Mouse (Mus musculus) c-Kit-positive CD71-positive TER-119-negative erythroid progenitor cells, embryonic 14.5 days (primary cell): Measurements from ENCODE around the gene Usp44.
"Not testable (repeated sequence)": the region's sequence is repeated elsewhere in the genome, so short reads cannot be mapped to it uniquely, and the experiment has no call there.

Source experiments
- DNase-seq: peaks from one replicate; pipeline ENCODE4 v3.0.0-alpha.2; 2013; ENCODE audit warnings: low read depth

Usp44 gene

GRCm38 (mm10) chr10:93830931-93831729 is at the start of gene Usp44:
TSS of gene Usp44 (plus strand) at chr10:93831555.
- no peak for DNase-seq

GRCm38 (mm10) chr10:93783216-93784013 is 47.9 kb upstream of the Usp44 start:
- no peak for DNase-seq

GRCm38 (mm10) chr10:93799711-93800362 is 31.5 kb upstream of the Usp44 start:
- no peak for DNase-seq

GRCm38 (mm10) chr10:93800363-93800722 is 31.0 kb upstream of the Usp44 start:
- no peak for DNase-seq

GRCm38 (mm10) chr10:93800895-93801294 is 30.5 kb upstream of the Usp44 start:
- DNase-seq: no peak

- no peak for DNase-seq
These were observed 28.2 kb upstream of the Usp44 start for GRCm38 (mm10) chr10:93803199-93803598.

GRCm38 (mm10) chr10:93809438-93809837 is 21.9 kb upstream of the Usp44 start:
- not testable (repeated sequence) for DNase-seq

GRCm38 (mm10) chr10:93810590-93811185 is 20.7 kb upstream of the Usp44 start:
- no peak for DNase-seq

- no peak for DNase-seq
These were observed 19.3 kb upstream of the Usp44 start for GRCm38 (mm10) chr10:93812098-93812497.

GRCm38 (mm10) chr10:93812774-93813415 is 18.5 kb upstream of the Usp44 start:
- no peak for DNase-seq

GRCm38 (mm10) chr10:93813755-93814154 is 17.6 kb upstream of the Usp44 start:
- DNase-seq: no peak

GRCm38 (mm10) chr10:93818661-93819060 is 12.7 kb upstream of the Usp44 start:
- DNase-seq: peak; percentile 70

GRCm38 (mm10) chr10:93829898-93830831 is 1.2 kb upstream of the Usp44 start:
- no peak for DNase-seq

GRCm38 (mm10) chr10:93831730-93832574 is 597 bp downstream of the Usp44 start:
- no peak for DNase-seq

GRCm38 (mm10) chr10:93832811-93833210 is 1.5 kb downstream of the Usp44 start:
- no peak for DNase-seq

- no peak for DNase-seq
These were observed 2.0 kb downstream of the Usp44 start for GRCm38 (mm10) chr10:93833370-93833698.

- peak; percentile 41 for DNase-seq
These were observed 2.5 kb downstream of the Usp44 start for GRCm38 (mm10) chr10:93833699-93834393.

GRCm38 (mm10) chr10:93834394-93834745 is 3.0 kb downstream of the Usp44 start:
- no peak for DNase-seq

GRCm38 (mm10) chr10:93835115-93835514 is 3.8 kb downstream of the Usp44 start:
- not testable (repeated sequence) for DNase-seq
